Mouse (Mus musculus): ENCODE measurements around the gene Fam3c.

The Fam3c gene

GRCm38 (mm10) chr6:22356086-22356507, at the start of gene Fam3c:
Gene Fam3c (minus strand): TSS chr6:22356243.
- DNase-seq (ENCODE audit: extremely low read depth, low read depth, low spot score): no peak

GRCm38 (mm10) chr6:22405021-22405420, 49.0 kb upstream of the Fam3c start:
- no peak for DNase-seq (ENCODE audit: extremely low read depth, low read depth, low spot score)

- no peak for DNase-seq (ENCODE audit: extremely low read depth, low read depth, low spot score)
These were observed 47.7 kb upstream of the Fam3c start for GRCm38 (mm10) chr6:22403736-22404135.

GRCm38 (mm10) chr6:22403317-22403716, 47.3 kb upstream of the Fam3c start:
- DNase-seq (ENCODE audit: extremely low read depth, low read depth, low spot score): no peak

GRCm38 (mm10) chr6:22402548-22403164, 46.6 kb upstream of the Fam3c start:
- no peak for DNase-seq (ENCODE audit: extremely low read depth, low read depth, low spot score)

- DNase-seq (ENCODE audit: extremely low read depth, low read depth, low spot score): no peak
These were observed 46.0 kb upstream of the Fam3c start for GRCm38 (mm10) chr6:22402037-22402436.

- DNase-seq (ENCODE audit: extremely low read depth, low read depth, low spot score): no peak
These were observed 42.2 kb upstream of the Fam3c start for GRCm38 (mm10) chr6:22398079-22398774.

GRCm38 (mm10) chr6:22395207-22395606, 39.2 kb upstream of the Fam3c start:
- DNase-seq (ENCODE audit: extremely low read depth, low read depth, low spot score): no peak

GRCm38 (mm10) chr6:22390654-22391365, 34.8 kb upstream of the Fam3c start:
- no peak for DNase-seq (ENCODE audit: extremely low read depth, low read depth, low spot score)

- DNase-seq (ENCODE audit: extremely low read depth, low read depth, low spot score): no peak
These were observed 29.3 kb upstream of the Fam3c start for GRCm38 (mm10) chr6:22385254-22385870.

GRCm38 (mm10) chr6:22380269-22380668, 24.2 kb upstream of the Fam3c start:
- no peak for DNase-seq (ENCODE audit: extremely low read depth, low read depth, low spot score)

- DNase-seq (ENCODE audit: extremely low read depth, low read depth, low spot score): peak; percentile 16
These were observed 23.8 kb upstream of the Fam3c start for GRCm38 (mm10) chr6:22379831-22380230.

GRCm38 (mm10) chr6:22378462-22378861, 22.4 kb upstream of the Fam3c start:
- no peak for DNase-seq (ENCODE audit: extremely low read depth, low read depth, low spot score)

- no peak for DNase-seq (ENCODE audit: extremely low read depth, low read depth, low spot score)
These were observed 18.7 kb upstream of the Fam3c start for GRCm38 (mm10) chr6:22374791-22375190.

- DNase-seq (ENCODE audit: extremely low read depth, low read depth, low spot score): no peak
These were observed 17.4 kb upstream of the Fam3c start for GRCm38 (mm10) chr6:22373476-22373875.

GRCm38 (mm10) chr6:22366977-22367376, 10.9 kb upstream of the Fam3c start:
- DNase-seq (ENCODE audit: extremely low read depth, low read depth, low spot score): no peak

- no peak for DNase-seq (ENCODE audit: extremely low read depth, low read depth, low spot score)
These were observed 7.5 kb upstream of the Fam3c start for GRCm38 (mm10) chr6:22363590-22363989.

- no peak for DNase-seq (ENCODE audit: extremely low read depth, low read depth, low spot score)
These were observed 5.9 kb upstream of the Fam3c start for GRCm38 (mm10) chr6:22361941-22362340.

GRCm38 (mm10) chr6:22359019-22359418, 3.0 kb upstream of the Fam3c start:
- DNase-seq (ENCODE audit: extremely low read depth, low read depth, low spot score): no peak

- no peak for DNase-seq (ENCODE audit: extremely low read depth, low read depth, low spot score)
These were observed 1.3 kb upstream of the Fam3c start for GRCm38 (mm10) chr6:22357351-22357750.

- no peak for DNase-seq (ENCODE audit: extremely low read depth, low read depth, low spot score)
These were observed 502 bp downstream of the Fam3c start for GRCm38 (mm10) chr6:22355396-22356085.

Data from fat pad, adult 2 months (tissue).